Mouse (Mus musculus) neural tube, embryonic 10.5 days (tissue): ENCODE measurements around the gene Gm37419.

Experiments used
- DNase-seq: peaks from one replicate; pipeline ENCODE4 v3.0.0-alpha.2; 2017; ENCODE audit warnings: low spot score; ENCODE audit errors: extremely low spot score

Gm37419 gene

GRCm38 (mm10) chr16:23993351-23994321 is 5.4 kb downstream of the Gm37419 start:
- DNase-seq: no peak

GRCm38 (mm10) chr16:23996342-23996741 is 8.1 kb downstream of the Gm37419 start:
- DNase-seq: no peak

GRCm38 (mm10) chr16:23997228-23997627 is 8.9 kb downstream of the Gm37419 start:
- DNase-seq: no peak

- DNase-seq: no peak
Measured at GRCm38 (mm10) chr16:23997912-23998311, 9.6 kb downstream of the Gm37419 start.

- DNase-seq: no peak
Measured at GRCm38 (mm10) chr16:24005928-24006327, 17.6 kb downstream of the Gm37419 start.

- DNase-seq: no peak
Measured at GRCm38 (mm10) chr16:24009891-24010290, 21.6 kb downstream of the Gm37419 start.

GRCm38 (mm10) chr16:24011306-24011705 is 23.0 kb downstream of the Gm37419 start:
- DNase-seq: no peak

- no peak for DNase-seq
Measured at GRCm38 (mm10) chr16:24012066-24012465, 23.8 kb downstream of the Gm37419 start.

GRCm38 (mm10) chr16:24014378-24014777 is 26.1 kb downstream of the Gm37419 start:
- DNase-seq: no peak

GRCm38 (mm10) chr16:24016273-24016672 is 28.0 kb downstream of the Gm37419 start:
- DNase-seq: no peak

- no peak for DNase-seq
Measured at GRCm38 (mm10) chr16:24016742-24017141, 28.5 kb downstream of the Gm37419 start.

GRCm38 (mm10) chr16:24021722-24022121 is 33.4 kb downstream of the Gm37419 start:
- DNase-seq: no peak

- no peak for DNase-seq
Measured at GRCm38 (mm10) chr16:24022605-24023004, 34.3 kb downstream of the Gm37419 start.

- DNase-seq: no peak
Measured at GRCm38 (mm10) chr16:24025442-24025841, 37.2 kb downstream of the Gm37419 start.

GRCm38 (mm10) chr16:24029965-24030672 is 41.8 kb downstream of the Gm37419 start:
- DNase-seq: no peak

GRCm38 (mm10) chr16:24033259-24033658 is 45.0 kb downstream of the Gm37419 start:
- no peak for DNase-seq

- DNase-seq: no peak
Measured at GRCm38 (mm10) chr16:24034450-24034849, 46.2 kb downstream of the Gm37419 start.

GRCm38 (mm10) chr16:24035767-24036166 is 47.5 kb downstream of the Gm37419 start:
- no peak for DNase-seq

- no peak for DNase-seq
Measured at GRCm38 (mm10) chr16:24036398-24036797, 48.1 kb downstream of the Gm37419 start.
